Mouse (Mus musculus): ENCODE results near the gene Dapp1.
"Not testable (repeated sequence)": the region's sequence is repeated elsewhere in the genome, so short reads cannot be mapped to it uniquely, and the experiment has no call there.

Dapp1 gene

GRCm38 (mm10) chr3:137929940-137930339 lies 51.4 kb downstream of the Dapp1 start:
- ATAC-seq (ENCODE audit: insufficient number of reproducible peaks, low FRiP score, low TSS enrichment), result no peak

GRCm38 (mm10) chr3:137927010-137927409 lies 54.3 kb downstream of the Dapp1 start:
- ATAC-seq (ENCODE audit: insufficient number of reproducible peaks, low FRiP score, low TSS enrichment), result no peak

- ATAC-seq (ENCODE audit: insufficient number of reproducible peaks, low FRiP score, low TSS enrichment), result no peak
Measured at GRCm38 (mm10) chr3:137920594-137920993, 60.8 kb downstream of the Dapp1 start.

- no peak for ATAC-seq (ENCODE audit: insufficient number of reproducible peaks, low FRiP score, low TSS enrichment)
Measured at GRCm38 (mm10) chr3:137919398-137919797, 61.9 kb downstream of the Dapp1 start.

- peak; percentile 43; the same call in 1 of the 2 replicates for ATAC-seq (ENCODE audit: insufficient number of reproducible peaks, low FRiP score, low TSS enrichment)
Measured at GRCm38 (mm10) chr3:137918932-137919311, 62.4 kb downstream of the Dapp1 start.

- ATAC-seq (ENCODE audit: insufficient number of reproducible peaks, low FRiP score, low TSS enrichment), result peak; percentile 95
Measured at GRCm38 (mm10) chr3:137918172-137918931, 63.0 kb downstream of the Dapp1 start, which contains the start of gene Lamtor3. Gene Lamtor3, plus strand, starts transcription at chr3:137918506.

GRCm38 (mm10) chr3:137917694-137918171 lies 63.6 kb downstream of the Dapp1 start:
- no peak for ATAC-seq (ENCODE audit: insufficient number of reproducible peaks, low FRiP score, low TSS enrichment)

GRCm38 (mm10) chr3:137914567-137914966 lies 66.8 kb downstream of the Dapp1 start:
- ATAC-seq (ENCODE audit: insufficient number of reproducible peaks, low FRiP score, low TSS enrichment), result not testable (repeated sequence)

- no peak for ATAC-seq (ENCODE audit: insufficient number of reproducible peaks, low FRiP score, low TSS enrichment)
Measured at GRCm38 (mm10) chr3:137913093-137913492, 68.3 kb downstream of the Dapp1 start.

- no peak for ATAC-seq (ENCODE audit: insufficient number of reproducible peaks, low FRiP score, low TSS enrichment)
Measured at GRCm38 (mm10) chr3:137900149-137900548, 81.2 kb downstream of the Dapp1 start.

GRCm38 (mm10) chr3:137897685-137898084 lies 83.7 kb downstream of the Dapp1 start:
- ATAC-seq (ENCODE audit: insufficient number of reproducible peaks, low FRiP score, low TSS enrichment), result no peak

GRCm38 (mm10) chr3:137896867-137897266 lies 84.5 kb downstream of the Dapp1 start:
- ATAC-seq (ENCODE audit: insufficient number of reproducible peaks, low FRiP score, low TSS enrichment), result no peak

- no peak for ATAC-seq (ENCODE audit: insufficient number of reproducible peaks, low FRiP score, low TSS enrichment)
Measured at GRCm38 (mm10) chr3:137896386-137896785, 85.0 kb downstream of the Dapp1 start.

- no peak for ATAC-seq (ENCODE audit: insufficient number of reproducible peaks, low FRiP score, low TSS enrichment)
Measured at GRCm38 (mm10) chr3:137895196-137895595, 86.1 kb downstream of the Dapp1 start.

- ATAC-seq (ENCODE audit: insufficient number of reproducible peaks, low FRiP score, low TSS enrichment), result no peak
Measured at GRCm38 (mm10) chr3:137893789-137894188, 87.6 kb downstream of the Dapp1 start.

- no peak for ATAC-seq (ENCODE audit: insufficient number of reproducible peaks, low FRiP score, low TSS enrichment)
Measured at GRCm38 (mm10) chr3:137892118-137892517, 89.2 kb downstream of the Dapp1 start.

GRCm38 (mm10) chr3:137891089-137891488 lies 90.3 kb downstream of the Dapp1 start:
- ATAC-seq (ENCODE audit: insufficient number of reproducible peaks, low FRiP score, low TSS enrichment), result no peak

- ATAC-seq (ENCODE audit: insufficient number of reproducible peaks, low FRiP score, low TSS enrichment), result no peak
Measured at GRCm38 (mm10) chr3:137887961-137888360, 93.4 kb downstream of the Dapp1 start.

GRCm38 (mm10) chr3:137881093-137881492 lies 100.3 kb downstream of the Dapp1 start:
- no peak for ATAC-seq (ENCODE audit: insufficient number of reproducible peaks, low FRiP score, low TSS enrichment)
